Comparison of ENCODE assay signal across 8 mouse cellular contexts in the genomic region with DNA sequence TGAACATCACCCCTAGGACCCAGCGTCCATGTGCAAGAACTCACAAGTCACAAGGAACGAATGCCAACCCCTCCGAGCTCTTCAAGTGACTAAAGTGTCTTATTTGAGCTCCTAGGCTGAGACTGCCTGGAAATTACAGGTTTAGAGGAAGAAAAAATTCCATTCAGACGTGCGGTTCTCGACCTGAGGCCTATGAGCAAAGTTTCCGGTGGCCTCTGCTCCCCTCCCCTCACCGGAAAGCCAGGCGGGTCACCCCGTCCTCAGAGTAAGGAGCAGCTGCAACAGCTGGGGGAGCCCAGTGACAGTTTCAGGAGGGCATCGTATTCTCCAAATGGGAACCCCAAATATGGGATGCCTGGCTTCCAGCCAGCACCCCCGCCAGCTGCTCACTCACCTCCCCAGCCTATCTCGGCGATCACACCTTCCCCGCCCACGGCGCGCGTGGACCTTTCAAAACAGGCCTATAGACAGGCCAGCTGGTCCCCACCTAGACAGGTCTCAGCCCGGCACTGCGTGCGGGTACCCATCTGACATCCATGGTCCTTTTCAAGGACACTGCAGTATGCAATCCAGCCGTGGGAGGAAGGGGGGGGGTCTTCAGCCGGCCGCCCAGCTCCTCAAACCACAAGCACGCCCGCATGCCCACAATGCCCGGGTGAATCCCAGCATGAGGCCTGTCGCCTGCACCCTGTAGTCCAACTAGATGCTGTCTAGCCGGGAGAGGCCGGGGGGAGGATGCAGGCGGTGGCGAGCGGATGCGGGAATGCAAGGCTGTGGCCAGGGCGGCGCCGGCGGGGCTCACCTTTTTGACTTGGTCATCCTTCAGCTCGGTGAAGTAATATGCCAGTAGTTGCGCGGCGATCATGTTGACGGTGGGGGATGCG. TPM values are rescaled to one million over a fixed set of nuclear protein-coding genes. Genes with fewer than 3 reads are reported as not detected.
A peak's percentile ranks its signal among the peaks of the same experiment; 100 is the strongest.
DNase-seq lines count a peak whose midpoint lies in the region; ATAC-seq lines count a peak whose summit lies in the region.

No protein-coding gene starts in this region.

- H3K27ac ChIP-seq in embryonic facial prominence, embryonic 14.5 days (replicated peaks; ENCODE audit: low read depth, low read length): peak overlapping the region; percentile 68
- H3K27ac ChIP-seq in heart, embryonic 11.5 days (ENCODE audit: low read depth, low read length): peak overlapping the region; percentile 97
- H3K27ac ChIP-seq in liver, embryonic 16.5 days (ENCODE audit: low read length): peak overlapping the region; percentile 98
- H3K27ac ChIP-seq in neural tube, embryonic 14.5 days (ENCODE audit: low read depth, low read length): peak overlapping the region; percentile 86

- H3K4me3 ChIP-seq in embryonic facial prominence, embryonic 14.5 days (ENCODE audit: low read depth, low read length): peak overlapping the region; percentile 79
- peak overlapping the region; percentile 93 for H3K4me3 ChIP-seq in heart, embryonic 11.5 days (ENCODE audit: low read depth, low read length)
- H3K4me3 ChIP-seq in liver, embryonic 16.5 days (ENCODE audit: low read depth, low read length): peak overlapping the region; percentile 91
- peak overlapping the region; percentile 59 for H3K4me3 ChIP-seq in neural tube, embryonic 14.5 days (ENCODE audit: low read depth, low read length)

- H3K9me3 ChIP-seq in embryonic facial prominence, embryonic 14.5 days (ENCODE audit: control insufficient read depth, low read length): no peaks in the 10 kb centered on the region
- no peaks in the 10 kb centered on the region for H3K9me3 ChIP-seq in heart, embryonic 11.5 days (replicated peaks; ENCODE audit: control insufficient read depth, low read length)
- H3K9me3 ChIP-seq in liver, embryonic 16.5 days (replicated peaks; ENCODE audit: control insufficient read depth, low read length): no peaks in the 10 kb centered on the region
- H3K9me3 ChIP-seq in neural tube, embryonic 14.5 days (ENCODE audit: control insufficient read depth, low read length): no peaks in the 10 kb centered on the region

- peaks cover 27% of the 10 kb centered on the region for H3K4me1 ChIP-seq in embryonic facial prominence, embryonic 14.5 days (ENCODE audit: control insufficient read depth, insufficient read depth, low read length)
- H3K4me1 ChIP-seq in heart, embryonic 11.5 days (ENCODE audit: control insufficient read depth, insufficient read depth, low read length): peaks cover 49% of the 10 kb centered on the region
- peaks cover 75% of the 10 kb centered on the region for H3K4me1 ChIP-seq in liver, embryonic 16.5 days (ENCODE audit: control insufficient read depth, low read depth, low read length)
- peaks cover 14% of the 10 kb centered on the region for H3K4me1 ChIP-seq in neural tube, embryonic 14.5 days (ENCODE audit: control insufficient read depth, insufficient read depth, low read length)

- peak; percentile 30 for ATAC-seq in embryonic facial prominence, embryonic 14.5 days (ENCODE audit: low read depth)
- peak; percentile 10 for ATAC-seq in heart, embryonic 11.5 days (replicated peaks; ENCODE audit: insufficient number of reproducible peaks, low FRiP score, low TSS enrichment)
- ATAC-seq in liver, embryonic 16.5 days (ENCODE audit: low read depth): no peak
- peak; percentile 65 for ATAC-seq in neural tube, embryonic 14.5 days (ENCODE audit: low read depth)

- WGBS in embryonic facial prominence, embryonic 14.5 days: 4% methylated on average over 31 of the region's 45 CpGs
- 3% methylated on average over 45 of the region's 45 CpGs for WGBS in heart, embryonic 11.5 days (ENCODE audit: insufficient replicate concordance)
- WGBS in liver, embryonic 16.5 days (ENCODE audit: insufficient replicate concordance): 2% methylated on average over 45 of the region's 45 CpGs
- 4% methylated on average over 45 of the region's 45 CpGs for WGBS in neural tube, embryonic 14.5 days

- no peaks in the 10 kb centered on the region for H3K27me3 ChIP-seq in embryonic facial prominence, embryonic 14.5 days (replicated peaks; ENCODE audit: control insufficient read depth, insufficient read depth, low read length)
- H3K27me3 ChIP-seq in heart, embryonic 11.5 days (ENCODE audit: control insufficient read depth, insufficient read depth, low read length): no peaks in the 10 kb centered on the region
- no peaks in the 10 kb centered on the region for H3K27me3 ChIP-seq in liver, embryonic 16.5 days (ENCODE audit: control insufficient read depth, insufficient read depth, low read depth, low read length)
- no peaks in the 10 kb centered on the region for H3K27me3 ChIP-seq in neural tube, embryonic 14.5 days (ENCODE audit: control insufficient read depth, insufficient read depth, low read length)

- H3K4me2 ChIP-seq in embryonic facial prominence, embryonic 14.5 days (ENCODE audit: low read depth, low read length): peak overlapping the region; percentile 94
- H3K4me2 ChIP-seq in heart, embryonic 11.5 days: peak overlapping the region; percentile 90
- peak overlapping the region; percentile 91 for H3K4me2 ChIP-seq in liver, embryonic 16.5 days (ENCODE audit: low read depth, low read length)
- peak overlapping the region; percentile 81 for H3K4me2 ChIP-seq in neural tube, embryonic 14.5 days (ENCODE audit: low read depth, low read length)

- H3K36me3 ChIP-seq in embryonic facial prominence, embryonic 14.5 days (ENCODE audit: control insufficient read depth, insufficient read depth, low read length): no peaks in the 10 kb centered on the region
- no peaks in the 10 kb centered on the region for H3K36me3 ChIP-seq in heart, embryonic 11.5 days (ENCODE audit: control insufficient read depth, insufficient read depth, low read length)
- H3K36me3 ChIP-seq in liver, embryonic 16.5 days (ENCODE audit: control insufficient read depth, insufficient read depth): no peaks in the 10 kb centered on the region
- no peaks in the 10 kb centered on the region for H3K36me3 ChIP-seq in neural tube, embryonic 14.5 days (ENCODE audit: control insufficient read depth, insufficient read depth, low read length)

- DNase-seq in B cell, adult 2 months: peak; percentile 47 to 49
- DNase-seq in NIH3T3 (ENCODE audit: low read depth): peak; percentile 53
- peak; percentile 52 for DNase-seq in embryonic facial prominence, embryonic 14.5 days (ENCODE audit: low spot score)
- DNase-seq in kidney, adult 9 months: peak; percentile 57
- peak; percentile 38 for DNase-seq in urinary bladder, postnatal 14 days (ENCODE audit: low spot score)

- H3K9ac ChIP-seq in embryonic facial prominence, embryonic 14.5 days (ENCODE audit: low read depth, low read length): peak overlapping the region; percentile 73
- peak overlapping the region; percentile 94 for H3K9ac ChIP-seq in heart, embryonic 11.5 days (ENCODE audit: low read depth, low read length)
- H3K9ac ChIP-seq in liver, embryonic 16.5 days (ENCODE audit: low read depth, low read length): peak overlapping the region; percentile 79
- peak overlapping the region; percentile 59 for H3K9ac ChIP-seq in neural tube, embryonic 14.5 days (replicated peaks; ENCODE audit: low read depth, low read length)

RNA-seq across cellular contexts. Expression of a gene that starts 40.3 kb away (rescaled TPM):
- 28.4 and 33.7 TPM in 2 replicates for polyA plus RNA-seq in embryonic facial prominence, embryonic 14.5 days (2014; fragmentation: Nextera tagmentation; extraction: Ambion mirVana)
- 97.0 and 157 TPM in 2 replicates for polyA plus RNA-seq in heart, embryonic 11.5 days (2014; fragmentation: Nextera tagmentation; extraction: Ambion mirVana)
- polyA plus RNA-seq in liver, embryonic 16.5 days (2015; fragmentation: Nextera tagmentation; extraction: Ambion mirVana): 94.2 and 98.9 TPM in 2 replicates
- polyA plus RNA-seq in neural tube, embryonic 14.5 days (2014; fragmentation: Nextera tagmentation; extraction: Ambion mirVana): 79.7 and 99.9 TPM in 2 replicates
